Mouse (Mus musculus) limb, embryonic 14.5 days (tissue): ENCODE measurements around the gene Fkbp6. TPM values are rescaled to one million over a fixed set of nuclear protein-coding genes. Genes with fewer than 3 reads are reported as not detected.
A peak's percentile ranks its signal among the peaks of the same experiment; 100 is the strongest.
"Not testable (repeated sequence)": the region's sequence is repeated elsewhere in the genome, so short reads cannot be mapped to it uniquely, and the experiment has no call there.

ENCODE experiments used
- ATAC-seq: fragments of 200-750 bp; cut with Nextera tagmentation; 2 replicates; pipeline ENCODE4 v1.8.0; 2017; ENCODE audit warnings: low read depth, moderate number of reproducible peaks, moderate TSS enrichment; ENCODE audit not compliant: low FRiP score
- DNase-seq: peaks from one replicate; pipeline ENCODE4 v3.0.0-alpha.2; 2015; ENCODE audit warnings: low spot score
- H3K27ac ChIP-seq: fragments of 300-500 bp; sonication (generic); replicated peaks from 2 replicates; pipeline ENCODE4 v1.5.1; 2014; ENCODE audit warnings: low read depth, mild to moderate bottlenecking, low read length, moderate library complexity, mixed read lengths
- H3K27me3 ChIP-seq: fragments of 300-500 bp; sonication (generic); 2 replicates; pipeline ENCODE4 v1.6.1; 2014; ENCODE audit warnings: low read length, mixed read lengths; ENCODE audit not compliant: control insufficient read depth, insufficient read depth
- H3K36me3 ChIP-seq: fragments of 300-500 bp; sonication (generic); 2 replicates; pipeline ENCODE4 v1.6.1; 2014; ENCODE audit warnings: mild to moderate bottlenecking, low read length, moderate library complexity, mixed read lengths; ENCODE audit not compliant: control insufficient read depth, insufficient read depth
- H3K4me1 ChIP-seq: fragments of 300-500 bp; sonication (generic); 2 replicates; pipeline ENCODE4 v1.6.1; 2014; ENCODE audit warnings: antibody characterized with exemption, low read length, mixed read lengths; ENCODE audit not compliant: control insufficient read depth, insufficient read depth
- H3K4me2 ChIP-seq: fragments of 300-500 bp; sonication (generic); replicated peaks from 2 replicates; pipeline ENCODE4 v1.6.1; 2014; ENCODE audit warnings: low read depth, mild to moderate bottlenecking, low read length, moderate library complexity; ENCODE audit not compliant: severe bottlenecking
- H3K4me3 ChIP-seq: fragments of 300-500 bp; sonication (generic); replicated peaks from 2 replicates; pipeline ENCODE4 v1.5.1; 2014; ENCODE audit warnings: low read length
- H3K9ac ChIP-seq: fragments of 300-500 bp; sonication (generic); 2 replicates; pipeline ENCODE4 v1.6.1; 2014; ENCODE audit warnings: mild to moderate bottlenecking, low read depth, low read length, moderate library complexity; ENCODE audit not compliant: severe bottlenecking
- H3K9me3 ChIP-seq: fragments of 300-500 bp; sonication (generic); 2 replicates; pipeline ENCODE4 v1.6.1; 2016; ENCODE audit warnings: low read length; ENCODE audit not compliant: control insufficient read depth
- POLR2A ChIP-seq: fragments of 200-500 bp; IDR thresholded peaks from 2 replicates; pipeline ENCODE4 v1.8.0; 2012; ENCODE audit warnings: inconsistent platforms, mild to moderate bottlenecking, moderate library complexity, borderline replicate concordance; ENCODE audit not compliant: insufficient read depth, insufficient read length; ENCODE audit errors: extremely low read depth
- WGBS: fragments of 180-500 bp; shearing (Covaris S2); extraction: QIAGEN DNeasy Blood & Tissue Kit; methylation state at CpG from one replicate; pipeline ENCODE4 v1.1.7; 2014; 5-methylcytosine and 5-hydroxymethylcytosine counted together
- polyA plus RNA-seq, 2 experiments: library from polyadenylated mRNA; depleted of rRNA in 1 of 2; stranded (reverse) in 1 of 2; unstranded in 1 of 2; fragments of >200 nt; fragmentation: Nextera tagmentation in 1 of 2; extraction: Ambion mirVana in 1 of 2; gene quantifications; 2 replicates each; pipeline versions ENCODE4 v1.2.1 to v1.2.3; 2012 to 2014

Fkbp6 gene
- polyA plus RNA-seq, 2 experiments = 0.06 TPM; not detected in 1

- WGBS = 94% methylated on average over 5 of the region's 5 CpGs
- no peaks in the 10 kb centered on the region for H3K9me3 ChIP-seq
- no peak for TF ChIP-seq POLR2A
- no peak overlapping the region for H3K9ac ChIP-seq
- no peak overlapping the region for H3K27ac ChIP-seq
- H3K4me3 ChIP-seq = no peak overlapping the region
- H3K27me3 ChIP-seq = no peaks in the 10 kb centered on the region
- H3K4me1 ChIP-seq = peaks cover 11% of the 10 kb centered on the region; the same call in 1 of the 2 replicates
- ATAC-seq (no peak), DNase-seq (no peak)
- peaks cover 62% of the 10 kb centered on the region for H3K36me3 ChIP-seq
- H3K4me2 ChIP-seq = no peak overlapping the region
These were observed 23.8 kb upstream of the Fkbp6 start for GRCm38 (mm10) chr5:135373601-135374000.

DNA sequence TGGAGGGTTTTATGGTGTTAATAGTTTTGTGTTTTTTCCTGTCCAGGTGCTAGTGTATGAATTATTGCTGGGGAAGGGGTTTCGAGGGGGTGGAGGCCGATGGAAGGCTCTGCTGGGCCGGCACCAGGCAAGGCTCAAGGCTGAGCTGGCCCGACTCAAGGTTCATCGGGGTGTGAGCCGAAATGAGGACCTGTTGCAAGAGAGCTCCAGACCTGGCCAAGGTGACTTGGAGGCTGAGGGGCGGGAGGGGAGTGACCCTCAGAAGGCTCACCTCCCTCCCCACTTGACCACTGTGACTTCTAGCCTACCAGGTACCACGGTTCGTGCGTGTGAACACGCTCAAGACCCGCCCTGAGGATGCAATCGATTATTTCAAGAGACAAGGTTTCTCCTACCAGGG lies 21.4 kb upstream of the Fkbp6 start:
- Histone ChIP-seq H3K36me3 (peaks cover 40% of the 10 kb centered on the region), H3K4me1 (peaks cover 11% of the 10 kb centered on the region; the same call in 1 of the 2 replicates), H3K9me3 (no peaks in the 10 kb centered on the region), H3K27ac (no peak overlapping the region), H3K4me3 (no peak overlapping the region), H3K27me3 (no peaks in the 10 kb centered on the region), H3K4me2 (no peak overlapping the region; the same call in 1 of the 2 replicates), H3K9ac (no peak overlapping the region)
- DNase-seq (no peak), ATAC-seq (no peak)
- WGBS = 91% methylated on average over 13 of the region's 13 CpGs
- no peak for TF ChIP-seq POLR2A

- DNase-seq (peak; percentile 90), ATAC-seq (peak; percentile 79)
- peaks cover 28% of the 10 kb centered on the region for H3K36me3 ChIP-seq
- under 1% methylated on average over 63 of the region's 64 CpGs for WGBS
- peak within 1 kb of the TSS; percentile 84 for H3K9ac ChIP-seq
- peak within 1 kb of the TSS; percentile 85 for H3K4me2 ChIP-seq
- no peaks in the 10 kb centered on the region for H3K9me3 ChIP-seq
- TF ChIP-seq POLR2A = 0 out of 2 replicates have a peak, but pooled peaks have one; percentile 60
- peak within 1 kb of the TSS; percentile 87 for H3K4me3 ChIP-seq
- no peaks in the 10 kb centered on the region for H3K27me3 ChIP-seq
- H3K4me1 ChIP-seq = peaks cover 11% of the 10 kb centered on the region; the same call in 1 of the 2 replicates
- H3K27ac ChIP-seq = peak within 1 kb of the TSS; percentile 82
These were observed 20.2 kb upstream of the Fkbp6 start, which contains the start of gene Nsun5 for GRCm38 (mm10) chr5:135369787-135370654. TSS of gene Nsun5 (plus strand) at chr5:135369953.

DNA sequence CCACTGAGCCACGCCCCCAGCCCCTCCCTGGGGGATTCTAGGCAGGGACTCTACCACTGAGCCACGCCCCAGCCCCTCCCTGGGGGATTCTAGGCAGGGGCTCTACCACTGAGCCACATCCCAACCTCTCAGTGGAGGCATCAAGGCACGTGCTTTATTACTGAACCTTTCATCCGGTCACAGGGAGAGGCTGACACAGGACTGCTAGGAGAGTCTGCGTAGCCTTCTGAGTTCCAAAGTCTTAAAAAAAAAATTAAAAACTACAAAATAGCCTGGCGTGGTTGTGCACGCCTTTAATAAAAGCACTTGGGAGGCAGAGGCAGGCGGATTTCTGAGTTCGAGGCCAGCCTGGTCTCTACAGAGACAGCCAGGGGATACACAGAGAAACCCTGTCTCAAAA lies 19.4 kb upstream of the Fkbp6 start:
- H3K4me3 ChIP-seq = peak overlapping the region; percentile 87
- ATAC-seq, H3K9me3 ChIP-seq, H3K27me3 ChIP-seq, DNase-seq: not testable (repeated sequence)
- 58% methylated on average over 9 of the region's 9 CpGs for WGBS
- peaks cover 11% of the 10 kb centered on the region; the same call in 1 of the 2 replicates for H3K4me1 ChIP-seq
- H3K27ac ChIP-seq = peak overlapping the region; percentile 82
- peaks cover 20% of the 10 kb centered on the region for H3K36me3 ChIP-seq
- peak overlapping the region; percentile 85 for H3K4me2 ChIP-seq
- H3K9ac ChIP-seq = peak overlapping the region; percentile 84

GRCm38 (mm10) chr5:135368312-135368711 lies 18.5 kb upstream of the Fkbp6 start:
- peaks cover 11% of the 10 kb centered on the region; the same call in 1 of the 2 replicates for H3K4me1 ChIP-seq
- no peaks in the 10 kb centered on the region for H3K9me3 ChIP-seq
- no peak overlapping the region for H3K4me3 ChIP-seq
- peaks cover 11% of the 10 kb centered on the region for H3K36me3 ChIP-seq
- no peak overlapping the region for H3K9ac ChIP-seq
- no peak overlapping the region for H3K4me2 ChIP-seq
- H3K27ac ChIP-seq = no peak overlapping the region
- ATAC-seq = no peak
- DNase-seq = no peak
- 85% methylated on average over 6 of the region's 6 CpGs for WGBS
- H3K27me3 ChIP-seq = no peaks in the 10 kb centered on the region
- TF ChIP-seq POLR2A = no peak
